12 mouse cellular contexts compared by ENCODE assay signal in genomic region chr17:42882873-42883272, GRCm38 (mm10). TPM values are rescaled to one million over a fixed set of nuclear protein-coding genes. Genes with fewer than 3 reads are reported as not detected.
DNase-seq lines count a peak whose midpoint lies in the region; ATAC-seq and TF ChIP-seq lines count a peak whose summit lies in the region.
"Had no signal": no experiment of that assay in that cellular context is flagged by ENCODE, and none has a peak within 500 bp of the region (broad histone marks: within the 10 kb centered on the region; RNA-seq: fewer than 3 reads in every experiment).

No protein-coding gene starts in this region.

- TF ChIP-seq CTCF in lung, postnatal 0 days (IDR thresholded peaks at IDR 0.05) = peak; percentile 45
- peak; percentile 29; the same call in 1 of the 2 replicates for TF ChIP-seq CTCF in liver, embryonic 14.5 days (IDR thresholded peaks at IDR 0.05; ENCODE audit: low read depth)

- intact Hi-C loops in heart, postnatal 14 days (cut with DNase I) = no loop called here

- H3K27ac ChIP-seq in heart, embryonic 10.5 days = peak overlapping the region; percentile 39; the same call in 1 of the 2 replicates
- H3K27ac ChIP-seq in lung, postnatal 0 days (ENCODE audit: low read length) = no peak overlapping the region
- H3K27ac ChIP-seq in liver, embryonic 14.5 days = peak overlapping the region; percentile 57
- no peak overlapping the region for H3K27ac ChIP-seq in forebrain, embryonic 11.5 days (ENCODE audit: low read depth, low read length)
- H3K27ac ChIP-seq: forebrain, embryonic 13.5 days had no signal

- H3K4me1 ChIP-seq in heart, embryonic 10.5 days = peaks cover 22% of the 10 kb centered on the region
- no peaks in the 10 kb centered on the region for H3K4me1 ChIP-seq in lung, postnatal 0 days (ENCODE audit: insufficient read depth, low read depth, low read length)
- H3K4me1 ChIP-seq in liver, embryonic 14.5 days (replicated peaks; ENCODE audit: control insufficient read depth in 2 of 2, insufficient read depth in 2 of 2, low read length in 1 of 2) = peaks cover 31 to 33% of the 10 kb centered on the region in 2 experiments
- H3K4me1 ChIP-seq in forebrain, embryonic 11.5 days (replicated peaks; ENCODE audit: control insufficient read depth, insufficient read depth, low read length) = no peaks in the 10 kb centered on the region
- H3K4me1 ChIP-seq: forebrain, embryonic 13.5 days had no signal

- no peak for DNase-seq in heart, embryonic 10.5 days (ENCODE audit: low spot score)
- DNase-seq in heart, postnatal 14 days = no peak
- peak; percentile 36 for DNase-seq in lung, postnatal 0 days (ENCODE audit: low spot score)
- no peak for DNase-seq in lung, postnatal 4 days
- peak in 1 of 3 experiments; percentile 44 for DNase-seq in liver, embryonic 14.5 days (ENCODE audit: low read depth in 3 of 3, low spot score in 3 of 3)
- DNase-seq in forebrain, embryonic 11.5 days (ENCODE audit: low spot score) = no peak
- no peak for DNase-seq in urinary bladder, postnatal 4 days (ENCODE audit: low spot score in 2 of 2)
- DNase-seq: cerebellum, postnatal 25 days; kidney, adult 2 months; thymus, postnatal 25 days had no signal

- H3K9me3 ChIP-seq in heart, embryonic 10.5 days = no peaks in the 10 kb centered on the region
- H3K9me3 ChIP-seq in lung, postnatal 0 days (ENCODE audit: low read length) = no peaks in the 10 kb centered on the region
- H3K9me3 ChIP-seq in liver, embryonic 14.5 days (ENCODE audit: control insufficient read depth, low read length) = no peaks in the 10 kb centered on the region
- no peaks in the 10 kb centered on the region for H3K9me3 ChIP-seq in forebrain, embryonic 11.5 days (ENCODE audit: control insufficient read depth, low read length)
- H3K9me3 ChIP-seq: forebrain, embryonic 13.5 days had no signal

- H3K9ac ChIP-seq in lung, postnatal 0 days (replicated peaks; ENCODE audit: low read depth) = no peak overlapping the region
- H3K9ac ChIP-seq in liver, embryonic 14.5 days (replicated peaks) = peak overlapping the region; percentile 49
- no peak overlapping the region for H3K9ac ChIP-seq in forebrain, embryonic 11.5 days (ENCODE audit: low read length)
- H3K9ac ChIP-seq: forebrain, embryonic 13.5 days had no signal

- no peak for ATAC-seq in lung, postnatal 0 days
- ATAC-seq in liver, embryonic 14.5 days (ENCODE audit: insufficient read depth) = no peak
- ATAC-seq in inflammation-experienced regulatory T-cells, adult 6 months = no peak
- no peak for ATAC-seq in forebrain, embryonic 11.5 days (replicated peaks; ENCODE audit: low FRiP score)
- ATAC-seq: forebrain, embryonic 13.5 days had no signal

- no peak overlapping the region for H3K4me2 ChIP-seq in lung, postnatal 0 days (replicated peaks; ENCODE audit: low read depth, low read length)
- H3K4me2 ChIP-seq in liver, embryonic 14.5 days (ENCODE audit: low read depth) = peak overlapping the region; percentile 69
- no peak overlapping the region for H3K4me2 ChIP-seq in forebrain, embryonic 11.5 days (ENCODE audit: low read depth, low read length, severe bottlenecking)
- H3K4me2 ChIP-seq: forebrain, embryonic 13.5 days had no signal

- no peaks in the 10 kb centered on the region for H3K27me3 ChIP-seq in heart, embryonic 10.5 days (ENCODE audit: insufficient read depth, poor library complexity, severe bottlenecking)
- H3K27me3 ChIP-seq in lung, postnatal 0 days (replicated peaks; ENCODE audit: insufficient read depth, low read length) = no peaks in the 10 kb centered on the region
- H3K27me3 ChIP-seq in liver, embryonic 14.5 days (ENCODE audit: control insufficient read depth, insufficient read depth, low read length) = no peaks in the 10 kb centered on the region
- H3K27me3 ChIP-seq in forebrain, embryonic 11.5 days (ENCODE audit: control insufficient read depth, insufficient read depth, low read length) = no peaks in the 10 kb centered on the region
- H3K27me3 ChIP-seq: forebrain, embryonic 13.5 days had no signal

- no peak overlapping the region for H3K4me3 ChIP-seq in heart, embryonic 10.5 days
- H3K4me3 ChIP-seq in lung, postnatal 0 days (ENCODE audit: low read depth, low read length) = no peak overlapping the region
- H3K4me3 ChIP-seq in liver, embryonic 14.5 days (ENCODE audit: insufficient read depth in 1 of 2, low read depth in 2 of 2, low read length in 2 of 2) = peak overlapping the region in 1 of 2 experiments; percentile 28; a peak in 2 of 4 replicates
- no peak overlapping the region for H3K4me3 ChIP-seq in forebrain, embryonic 11.5 days (ENCODE audit: low read depth, low read length)
- H3K4me3 ChIP-seq: forebrain, embryonic 13.5 days had no signal

- no peak for TF ChIP-seq EP300 in lung, postnatal 0 days (IDR thresholded peaks at IDR 0.05)
- TF ChIP-seq EP300 in liver, embryonic 14.5 days (IDR thresholded peaks at IDR 0.05; ENCODE audit: low read depth) = no peak

- 86% methylated on average over 1 of the region's 1 CpGs for WGBS in heart, embryonic 10.5 days
- WGBS in lung, postnatal 0 days = 84% methylated on average over 1 of the region's 1 CpGs
- WGBS in liver, embryonic 14.5 days (ENCODE audit: insufficient replicate concordance) = 56% methylated on average over 1 of the region's 1 CpGs
- WGBS in forebrain, embryonic 11.5 days = 79% methylated on average over 1 of the region's 1 CpGs

- H3K36me3 ChIP-seq in heart, embryonic 10.5 days = no peaks in the 10 kb centered on the region
- no peaks in the 10 kb centered on the region for H3K36me3 ChIP-seq in lung, postnatal 0 days (ENCODE audit: insufficient read depth, low read length)
- no peaks in the 10 kb centered on the region for H3K36me3 ChIP-seq in liver, embryonic 14.5 days (replicated peaks; ENCODE audit: control insufficient read depth, insufficient read depth, low read depth)
- no peaks in the 10 kb centered on the region for H3K36me3 ChIP-seq in forebrain, embryonic 11.5 days (ENCODE audit: control insufficient read depth, insufficient read depth, low read length)

RNA-seq across cellular contexts. Expression of gene Cd2ap, which starts 6.4 kb away (rescaled TPM):
- polyA plus RNA-seq in heart, embryonic 10.5 days (2016; fragmentation: Nextera tagmentation; extraction: Ambion mirVana) = 14.6 and 18.0 TPM in 2 replicates
- total RNA-seq in heart, postnatal 14 days (2021) = 10 to 100 TPM; 30.7 to 32.7 TPM
- polyA plus RNA-seq in lung, postnatal 0 days (2015; fragmentation: Nextera tagmentation; extraction: Ambion mirVana) = 23.1 and 27.3 TPM in 2 replicates
- polyA plus RNA-seq in liver, embryonic 14.5 days (2012; rRNA removed) = 4.9 and 8.6 TPM in 2 replicates
- polyA plus RNA-seq in liver, embryonic 14.5 days (2014; fragmentation: Nextera tagmentation; extraction: Ambion mirVana) = 8.3 and 10.2 TPM in 2 replicates
- polyA plus RNA-seq in inflammation-experienced regulatory T-cells, adult 6 months (2017; shearing (Covaris generic)) = 10 to 100 TPM in 2 of 3 experiments, 1 to 10 TPM in 1; 4.4 to 14.9 (median 14.9) TPM
- polyA plus RNA-seq in forebrain, embryonic 11.5 days (2014; fragmentation: Nextera tagmentation; extraction: Ambion mirVana) = 12.8 and 14.3 TPM in 2 replicates

Comparison
In these comparisons a context has a peak if more than half of its experiments do, and no peak if none do; other contexts are left out.
1. H3K27ac ChIP-seq: peak in heart, embryonic 10.5 days (single experiment) and liver, embryonic 14.5 days (single experiment); none in lung, postnatal 0 days (single experiment) and forebrain, embryonic 11.5 days (single experiment).